Mouse (Mus musculus) ES-CJ7 (cell line): ENCODE measurements around the gene Btbd35f29.
"Not testable (repeated sequence)": the region's sequence is repeated elsewhere in the genome, so short reads cannot be mapped to it uniquely, and the experiment has no call there.

ENCODE experiments used
- DNase-seq: peaks from one replicate; pipeline ENCODE4 v3.0.0; 2011; ENCODE audit warnings: low read depth, low spot score

Btbd35f29 gene

GRCm38 (mm10) chrX:31117374-31117773 lies at the start of gene Btbd35f29:
Gene Btbd35f29 (plus strand): TSS chrX:31117674.
- not testable (repeated sequence) for DNase-seq

GRCm38 (mm10) chrX:31141416-31141815 lies 23.9 kb downstream of the Btbd35f29 start:
- DNase-seq, result not testable (repeated sequence)

GRCm38 (mm10) chrX:31145144-31145543 lies 27.7 kb downstream of the Btbd35f29 start:
- DNase-seq, result not testable (repeated sequence)

GRCm38 (mm10) chrX:31145835-31146234 lies 28.4 kb downstream of the Btbd35f29 start:
- DNase-seq, result not testable (repeated sequence)

DNA sequence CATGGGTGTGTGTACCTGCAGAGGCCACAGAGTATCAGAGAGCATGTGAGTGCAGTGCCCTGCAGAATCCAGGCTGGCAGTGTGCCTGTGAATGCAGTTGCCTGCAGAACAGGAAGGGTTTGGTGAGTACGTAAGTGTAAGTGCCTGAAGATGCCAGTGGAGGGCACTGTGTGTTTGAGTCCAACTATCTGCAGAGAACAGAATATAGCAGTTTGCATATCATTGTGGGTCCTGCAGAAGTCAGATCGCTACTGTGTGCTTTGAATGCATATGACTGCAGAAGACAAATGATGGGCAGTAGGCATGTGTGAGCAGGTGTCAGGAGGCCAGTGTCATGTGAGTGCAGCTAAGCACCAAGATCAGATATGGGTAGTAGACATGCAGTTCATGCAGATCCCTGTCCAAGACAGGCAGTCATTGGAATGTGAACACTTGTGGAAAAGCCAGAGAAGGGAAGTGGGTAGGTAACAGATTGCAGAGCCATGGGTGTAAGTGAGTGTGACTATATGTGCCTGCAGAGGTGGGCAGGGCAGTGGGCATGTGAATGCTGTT lies 41.1 kb downstream of the Btbd35f29 start:
- peak; percentile 54 for DNase-seq

DNA sequence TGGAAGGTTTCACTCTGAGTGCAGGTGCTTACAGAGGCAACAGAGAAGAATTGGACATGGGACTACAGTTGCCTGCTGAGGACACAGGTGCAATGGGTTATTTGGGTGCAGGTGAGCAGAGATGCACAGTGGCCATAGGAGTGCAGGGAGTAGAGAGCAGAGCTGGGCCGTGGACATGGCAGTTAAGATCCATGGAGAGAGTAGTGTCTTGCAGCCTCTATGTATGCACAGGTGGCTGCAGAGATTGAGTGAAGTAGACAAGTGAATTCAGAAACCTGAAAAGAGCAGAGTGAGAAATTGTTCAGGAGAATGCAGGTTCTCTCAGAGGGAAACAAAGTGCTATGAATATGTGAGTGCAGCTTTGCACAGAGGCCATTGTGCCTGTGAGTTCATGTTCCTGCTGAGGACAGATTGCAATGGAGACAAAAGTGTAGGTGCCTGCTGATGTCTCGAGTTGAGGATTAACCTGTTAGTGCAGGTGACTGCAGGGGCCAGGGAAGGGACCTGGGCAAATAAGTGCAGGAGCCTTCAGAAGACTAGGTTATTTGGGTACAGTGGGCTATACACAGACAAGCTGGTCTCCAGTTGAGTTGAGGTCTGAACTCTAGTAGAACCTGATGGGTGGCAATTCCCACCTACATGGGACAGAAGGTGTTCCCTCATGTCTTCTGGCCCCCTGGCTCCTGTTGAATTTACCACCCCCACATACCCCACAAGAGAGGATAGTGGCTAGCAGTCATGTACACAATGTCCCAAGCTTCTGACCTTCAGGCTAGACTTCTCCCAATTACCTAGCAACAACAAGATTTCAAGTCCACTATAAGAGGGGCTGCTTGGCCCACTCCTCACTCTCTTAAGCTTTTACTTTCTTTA lies 42.2 kb downstream of the Btbd35f29 start:
- DNase-seq, result not testable (repeated sequence)

- DNase-seq, result not testable (repeated sequence)
Observed at GRCm38 (mm10) chrX:31160554-31160953, 43.1 kb downstream of the Btbd35f29 start.

DNA sequence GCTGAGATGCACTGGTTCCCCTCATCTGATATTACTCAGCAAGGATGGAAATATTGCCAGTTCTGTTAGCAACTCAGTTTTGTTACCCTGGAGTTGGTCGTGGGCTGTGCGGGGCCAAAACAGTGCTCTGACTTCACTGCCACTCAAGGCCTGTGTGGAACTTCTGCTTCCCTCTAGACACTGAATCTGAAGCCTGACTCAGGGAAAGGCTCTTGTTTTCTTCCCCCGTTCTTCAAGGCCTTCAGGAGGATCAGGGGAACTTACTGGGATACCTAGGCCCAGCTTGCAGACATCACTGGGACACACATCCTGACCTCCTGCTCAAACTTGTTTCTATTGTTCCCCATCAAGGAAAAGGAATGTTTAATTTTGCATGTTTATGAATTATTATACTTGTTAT lies 45.2 kb downstream of the Btbd35f29 start:
- peak; percentile 6 for DNase-seq

DNA sequence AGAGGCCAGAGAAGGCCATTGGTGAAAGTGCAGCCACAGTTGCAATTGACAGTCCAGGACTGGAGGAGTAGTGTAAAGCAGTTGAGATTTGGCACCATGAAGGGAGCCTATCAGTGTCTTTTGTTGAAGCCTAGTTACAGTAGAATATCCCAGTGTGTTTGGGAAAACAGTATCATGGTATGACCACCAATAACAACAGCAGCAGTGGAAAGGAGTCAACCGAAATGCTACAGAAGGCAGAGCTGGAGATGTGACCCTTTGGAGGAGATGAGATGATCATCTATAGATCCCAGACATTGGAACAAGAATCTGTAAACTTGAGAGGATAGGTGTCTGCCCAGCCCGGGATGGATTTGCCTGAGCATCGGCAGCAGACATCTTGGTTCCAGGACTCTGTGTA lies 47.7 kb downstream of the Btbd35f29 start:
- not testable (repeated sequence) for DNase-seq
